Mouse (Mus musculus) T-helper 17 cell (primary cell): ENCODE results near the gene Taf13.

Experiments used
- in situ Hi-C, 2 experiments: fragments of 300-600 bp; cut with MboI, MseI; formaldehyde crosslinking; loops; 1 replicate in 1 of 2; 2 replicates in 1 of 2; pipeline ENCODE4 v1.15.1; 2025; ENCODE audit warnings: high pct_unique_total_duplicates in 2 of 2

Taf13 gene

DNA sequence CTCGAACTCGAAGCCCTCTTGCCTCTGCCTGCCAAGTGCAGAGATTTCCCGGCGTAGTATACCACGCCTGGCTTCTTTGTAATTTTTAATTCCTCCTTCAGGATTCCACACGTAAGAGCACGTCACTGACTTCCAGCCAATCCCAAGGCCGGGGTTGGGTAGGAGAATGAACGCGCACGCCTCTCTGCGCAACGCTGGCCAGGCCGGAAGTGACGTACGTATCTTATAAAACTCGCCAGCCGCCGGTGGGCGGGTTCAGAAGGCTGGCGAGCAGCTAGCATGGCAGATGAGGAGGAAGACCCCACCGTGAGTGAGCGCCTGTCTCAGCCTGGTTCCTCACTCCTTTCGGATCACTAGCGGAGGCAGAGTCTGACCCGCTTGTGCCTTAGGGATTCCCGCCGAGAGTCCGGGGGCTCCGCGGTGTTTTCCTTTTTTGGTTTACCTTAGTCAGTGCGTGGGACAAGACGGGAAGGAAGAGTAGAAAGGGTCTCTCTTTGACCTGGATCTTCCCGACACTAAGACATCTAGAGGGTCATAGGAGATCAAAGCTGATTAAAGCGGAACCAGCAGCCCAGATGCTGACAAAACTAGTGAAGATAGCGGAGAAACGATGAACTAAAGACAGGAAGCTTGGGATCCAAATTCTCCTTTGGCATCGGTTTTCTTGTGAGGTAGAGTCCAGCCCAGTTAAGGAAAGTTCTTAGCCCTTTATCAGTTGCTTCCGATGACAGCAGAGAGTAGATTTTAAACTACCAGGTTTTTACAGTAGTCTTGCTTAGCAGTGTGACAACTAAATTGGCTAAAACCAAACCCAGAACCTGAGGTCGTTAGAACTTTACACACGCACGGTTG, at the start of gene Taf13:
Gene Taf13 (plus strand): TSS at position 256 of the 852 bp plus-strand sequence.
- in situ Hi-C loops: loop anchor here in 1 of 2 experiments (10.0 to 25.0 kb wide), 2 partner anchors 203 to 1509 kb away; no protein-coding TSS in a partner anchor

DNA sequence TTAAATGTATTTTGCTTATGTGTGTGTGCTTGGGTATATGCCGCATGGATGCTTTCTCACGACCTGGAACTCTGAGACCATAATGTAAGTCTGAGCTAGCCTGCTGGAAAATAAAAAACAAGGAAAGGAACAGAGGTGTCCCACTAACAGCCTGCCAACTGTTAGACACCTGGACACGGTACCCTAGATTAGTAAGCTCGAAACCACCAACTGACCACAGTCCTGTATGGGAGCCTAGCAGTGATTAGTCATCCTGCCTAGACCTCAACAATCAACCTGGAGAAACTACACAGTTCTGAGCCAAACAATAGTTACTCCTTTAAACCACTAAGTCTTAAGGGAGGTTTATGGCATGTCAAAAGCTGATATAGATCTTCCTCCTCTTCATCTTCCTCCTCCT, 48.1 kb upstream of the Taf13 start:
- in situ Hi-C loops: no loop called here

DNA sequence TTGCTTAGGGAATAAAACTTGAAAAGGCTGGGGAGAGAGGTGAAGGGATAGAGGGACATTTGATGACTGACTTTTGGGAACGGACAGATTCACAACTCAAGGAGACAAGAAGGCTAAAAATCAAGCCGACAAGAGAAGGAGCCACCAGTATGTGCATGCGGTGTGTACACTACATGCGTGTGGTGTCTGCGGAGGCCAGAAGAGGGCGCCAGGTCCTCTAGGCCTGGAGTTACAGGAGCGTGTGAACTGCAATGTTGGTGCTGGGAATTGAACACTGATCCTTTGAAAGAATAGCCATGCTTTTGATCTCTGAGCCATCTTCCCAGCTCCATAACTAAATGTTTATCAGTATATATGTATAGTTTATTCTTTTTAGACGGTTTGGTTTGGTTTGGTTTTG, 43.0 kb upstream of the Taf13 start:
- in situ Hi-C loops: loop anchor here in 1 of 2 experiments (5.0 kb wide), 1 partner anchor 51 kb away; no protein-coding TSS in a partner anchor

DNA sequence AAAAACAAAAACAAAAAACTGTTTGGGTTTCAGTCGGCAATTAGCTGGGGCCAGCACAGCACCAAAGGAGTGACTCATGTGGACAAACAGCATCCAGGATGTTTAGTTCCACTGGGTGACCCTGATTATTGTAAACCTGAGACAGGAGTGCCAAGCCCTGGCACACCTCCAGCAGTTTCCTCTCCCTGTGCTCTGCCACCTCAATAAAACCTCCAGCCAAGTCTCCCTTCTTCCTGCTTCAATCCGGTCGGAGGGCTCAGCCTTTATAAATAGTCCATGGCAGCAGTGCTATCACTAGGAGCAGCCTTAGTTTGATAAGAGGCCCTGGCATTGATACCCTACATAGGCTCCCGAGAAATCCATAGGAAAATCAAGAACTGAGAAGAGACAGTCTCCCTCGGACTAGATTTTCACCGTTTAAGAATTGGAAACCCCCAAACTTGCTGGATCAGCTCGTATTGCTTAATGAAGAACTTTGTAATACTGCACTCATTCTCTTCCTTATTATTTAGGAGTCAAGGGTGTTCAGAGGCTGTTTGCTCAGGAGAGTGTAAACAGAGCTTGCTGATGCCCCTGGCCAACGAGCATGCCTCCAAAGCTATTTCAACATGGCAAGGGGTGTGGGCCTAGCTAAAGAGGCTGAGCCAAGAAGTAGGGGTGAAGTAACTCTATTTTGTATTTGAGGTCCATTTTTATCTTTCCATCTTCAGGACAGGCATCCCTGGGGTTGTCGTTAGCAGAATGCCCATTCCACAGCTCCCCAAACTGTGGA, 38.2 kb upstream of the Taf13 start:
- in situ Hi-C loops: no loop called here

DNA sequence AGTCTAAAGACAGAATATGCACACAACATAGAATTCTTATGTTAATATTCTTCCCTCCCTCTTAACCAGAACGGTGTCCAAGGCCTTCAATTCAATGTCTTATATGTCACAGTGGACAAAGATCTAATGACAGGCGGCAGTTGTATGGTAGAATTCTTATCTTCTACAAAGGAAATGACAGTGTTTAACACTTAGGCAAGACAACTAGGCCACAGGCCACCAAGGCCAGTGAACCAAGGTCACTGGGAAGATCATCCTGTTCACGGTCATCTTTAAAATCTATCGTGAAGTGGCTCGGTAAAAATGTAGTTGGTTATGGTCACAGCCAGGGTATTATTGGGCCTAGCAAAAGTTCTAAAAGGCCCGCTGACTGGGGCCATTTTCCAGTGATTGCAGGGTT, 37.5 kb upstream of the Taf13 start, which contains the start of gene 1700013F07Rik:
Gene 1700013F07Rik (plus strand): TSS at position 200 of the 400 bp plus-strand sequence.
- in situ Hi-C loops: no loop called here

DNA sequence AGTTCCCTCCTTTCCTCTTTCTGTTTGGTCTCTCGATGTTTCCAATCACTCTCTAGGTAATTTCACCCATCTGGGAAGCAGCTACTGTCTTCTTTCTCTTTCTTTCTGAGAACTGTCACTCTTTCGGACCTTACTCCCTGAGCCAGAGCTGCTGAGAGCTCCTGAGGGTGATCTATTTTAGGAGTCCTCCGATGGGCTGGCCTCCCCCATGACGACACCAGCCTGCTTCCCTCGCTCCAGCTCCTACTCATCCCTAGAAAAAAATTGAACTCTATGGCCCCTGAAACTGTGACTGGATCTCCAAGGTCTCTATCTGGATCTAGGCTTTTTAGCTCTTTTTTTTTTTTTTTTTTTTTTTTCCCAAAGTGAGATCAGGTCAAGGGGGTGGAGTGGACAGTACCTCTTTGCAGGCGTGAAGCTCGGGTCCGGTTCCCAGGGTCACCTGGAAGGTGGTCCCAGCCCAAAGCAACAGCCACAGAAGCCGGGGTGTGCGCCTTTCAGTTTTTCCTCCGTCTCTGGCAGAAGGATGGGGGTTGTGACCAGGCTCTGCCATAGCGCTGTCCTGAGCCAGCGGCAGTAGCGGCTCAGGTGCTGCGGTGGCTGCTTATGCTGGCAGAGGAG, 35.5 kb upstream of the Taf13 start:
- in situ Hi-C loops: no loop called here

DNA sequence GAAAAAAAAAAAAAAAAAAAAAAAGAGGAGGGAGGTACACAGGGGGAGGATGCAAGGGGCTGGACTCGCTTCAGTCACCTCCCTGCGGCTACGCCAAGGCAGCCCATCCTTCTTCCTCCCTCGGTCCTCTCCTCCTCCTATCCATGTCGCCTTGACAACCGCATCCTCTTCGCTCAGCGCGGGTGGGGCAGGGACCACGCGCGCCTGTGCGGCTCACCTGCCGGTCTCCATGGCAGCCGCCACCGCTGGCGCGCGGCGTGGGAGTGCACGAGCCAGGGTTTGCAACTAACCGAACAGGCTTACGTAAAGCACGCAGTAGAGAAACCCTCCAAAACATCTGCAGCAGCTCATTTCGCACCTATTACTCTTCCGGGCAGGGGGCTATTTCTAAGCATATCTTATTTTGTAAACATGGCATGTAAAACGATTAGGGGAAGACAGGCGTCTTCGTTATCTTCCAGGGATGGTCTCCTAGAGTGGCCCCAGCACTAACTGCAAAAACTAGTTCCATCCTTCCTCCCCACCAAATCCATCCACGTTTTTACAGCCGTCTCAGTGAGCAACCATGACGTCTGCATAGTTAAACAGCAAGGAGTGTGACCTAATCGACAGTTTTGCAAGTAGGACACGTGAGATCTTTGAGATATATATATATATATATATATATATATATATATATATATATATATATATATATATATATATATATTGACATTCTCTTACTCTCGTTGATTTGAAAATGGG, 34.8 kb upstream of the Taf13 start, which contains the start of gene 5330417C22Rik:
Gene 5330417C22Rik (minus strand): TSS at position 20 of the 744 bp plus-strand sequence.
- in situ Hi-C loops: no loop called here

DNA sequence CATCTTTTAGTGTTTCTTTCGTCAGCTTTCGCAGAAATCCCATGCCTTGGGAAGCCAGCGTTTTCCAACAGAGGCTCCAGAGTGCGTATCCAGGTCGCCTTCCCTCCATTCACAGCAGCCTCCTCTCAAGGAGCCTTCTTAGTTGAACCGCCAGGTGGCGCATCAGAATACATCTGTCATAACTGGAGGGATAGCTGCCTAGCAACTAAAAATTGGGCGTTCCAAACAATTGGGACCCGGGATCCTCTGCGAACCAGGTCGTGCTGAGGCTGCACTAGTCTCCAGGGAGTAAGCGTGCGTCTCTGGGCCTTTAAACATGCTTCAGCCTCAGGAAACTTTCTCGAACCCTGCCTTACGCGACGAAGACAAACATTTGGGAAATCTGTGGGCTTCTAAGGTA, 34.2 kb upstream of the Taf13 start:
- in situ Hi-C loops: no loop called here

DNA sequence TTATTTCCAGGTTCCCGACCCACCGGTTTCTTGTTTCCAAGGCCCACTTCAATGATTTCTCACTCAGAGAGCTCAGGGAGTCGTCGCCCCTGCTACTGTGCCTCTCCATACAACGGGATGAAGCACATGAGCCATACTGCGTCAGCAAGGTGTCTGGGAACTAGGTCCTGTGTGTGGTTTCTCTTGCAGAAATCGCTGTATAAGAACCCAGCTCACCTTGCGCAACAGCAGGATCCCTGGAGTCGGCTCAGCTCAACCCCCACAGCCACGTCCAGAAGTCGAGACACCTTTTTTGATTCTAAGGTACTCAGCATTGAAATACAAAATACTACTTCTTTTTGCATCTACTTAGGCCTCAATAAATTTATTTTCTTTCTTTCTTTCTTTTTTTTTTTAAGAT, 29.2 kb upstream of the Taf13 start:
- in situ Hi-C loops: no loop called here

DNA sequence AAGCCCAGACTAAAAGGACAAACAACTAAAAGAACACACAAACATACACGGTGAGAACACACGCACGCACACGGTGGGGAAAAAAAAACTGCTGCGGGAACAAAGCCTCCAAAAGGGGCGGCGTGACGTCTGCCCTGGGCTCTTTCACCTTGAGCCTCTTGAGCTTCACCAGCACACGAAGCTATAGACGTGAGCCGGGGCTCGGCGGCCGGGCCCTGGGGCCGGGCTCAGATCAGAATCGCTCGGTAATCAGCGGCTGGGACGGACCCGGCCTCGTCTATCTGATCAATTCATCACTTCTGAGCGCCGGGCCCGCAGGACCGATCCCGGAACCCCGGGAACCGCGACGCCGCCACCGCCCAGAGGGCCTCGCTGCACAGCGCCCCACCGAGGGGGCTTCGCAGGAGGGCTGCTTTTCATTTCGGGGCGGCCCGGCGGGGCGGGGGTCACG, 17.4 kb upstream of the Taf13 start:
- in situ Hi-C loops: loop anchor here in 1 of 2 experiments (25.0 kb wide), 1 partner anchor 1492 kb away; no protein-coding TSS in a partner anchor

DNA sequence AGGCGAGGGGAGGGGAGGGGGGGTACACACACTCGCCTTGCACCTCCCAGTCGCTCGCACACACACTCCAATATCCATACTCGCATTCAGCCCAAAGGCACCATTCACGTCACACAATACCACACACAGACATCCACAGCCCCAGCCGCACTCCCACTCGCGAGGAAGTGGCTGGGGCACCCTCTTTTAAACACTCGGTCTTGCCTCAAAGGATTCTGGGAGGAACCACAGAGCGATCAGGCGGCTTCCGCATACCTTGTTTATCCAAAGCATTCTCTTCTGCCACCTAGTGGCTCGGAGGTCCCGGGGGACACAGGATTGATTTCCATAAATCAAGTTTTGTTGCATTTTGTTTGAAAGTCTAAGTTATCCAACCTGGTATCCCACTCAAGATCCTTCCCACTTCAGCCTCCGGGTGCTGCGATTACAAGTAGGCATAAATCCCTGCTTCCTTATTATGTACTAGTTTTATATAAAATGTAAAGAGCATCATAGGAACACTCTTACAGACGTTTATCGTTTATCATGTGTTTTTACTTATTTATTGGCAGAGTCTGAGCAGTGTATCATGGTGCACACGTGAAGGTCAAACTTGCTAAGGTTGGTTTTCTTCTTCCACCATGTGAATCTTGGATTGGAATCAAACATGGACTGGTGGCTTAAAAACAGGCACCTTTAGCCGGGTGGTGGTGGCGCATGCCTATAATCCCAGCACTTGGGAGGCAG, 16.7 kb upstream of the Taf13 start:
- in situ Hi-C loops: loop anchor here in 1 of 2 experiments (25.0 kb wide), 1 partner anchor 1492 kb away; no protein-coding TSS in a partner anchor

DNA sequence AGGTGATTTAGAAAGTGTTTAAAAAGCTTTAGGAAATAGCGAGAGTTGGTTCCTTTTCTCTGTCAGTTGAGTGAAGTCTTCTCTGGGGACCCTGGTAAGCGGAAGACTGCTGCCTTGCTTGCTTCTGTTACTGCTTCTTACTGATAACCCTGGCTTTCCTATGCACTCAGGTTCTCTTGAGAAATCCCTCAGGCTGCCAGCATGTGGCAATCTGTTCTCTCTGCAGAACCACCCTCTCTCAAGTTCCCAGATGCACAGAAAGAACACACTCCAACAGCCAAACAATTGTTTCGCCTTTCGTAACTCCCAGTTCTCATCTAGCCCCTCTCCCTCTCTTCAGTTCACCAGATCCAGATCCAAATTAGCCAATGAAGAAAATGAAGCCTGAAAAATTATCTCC, 13.6 kb upstream of the Taf13 start:
- in situ Hi-C loops: loop anchor here in 1 of 2 experiments (25.0 kb wide), 1 partner anchor 1496 kb away; no protein-coding TSS in a partner anchor

DNA sequence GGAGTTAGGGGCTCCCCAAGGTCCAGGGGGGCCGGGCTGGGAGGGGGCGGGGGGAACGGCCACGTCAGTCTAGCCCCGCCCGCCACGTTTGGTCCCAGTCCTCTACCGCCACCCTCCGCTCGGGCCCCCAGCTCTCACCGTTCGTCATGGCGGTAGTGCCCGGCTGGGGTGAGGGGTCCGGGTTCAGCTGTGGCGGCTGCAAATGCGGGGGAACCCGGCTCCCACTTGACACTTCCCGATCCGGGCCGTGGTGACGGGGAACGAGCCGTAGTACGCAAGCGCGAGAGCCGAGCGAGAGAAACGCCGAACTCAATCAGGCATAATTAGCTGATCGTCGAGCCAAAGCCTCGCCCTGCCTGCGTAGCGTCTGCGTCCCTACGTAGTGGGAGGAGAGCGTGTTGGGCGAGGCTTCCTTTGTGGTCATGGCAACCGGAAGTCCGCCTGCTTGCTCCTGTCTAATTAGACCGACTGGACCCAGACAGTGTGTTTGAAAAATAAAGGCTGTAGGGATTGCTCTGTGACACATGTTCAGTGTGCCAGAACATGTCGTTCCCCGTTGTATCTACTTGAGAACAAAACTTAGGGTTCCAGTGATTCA, 9.3 kb upstream of the Taf13 start, which contains the start of gene Tmem167b:
Gene Tmem167b (minus strand): TSS at position 334 of the 598 bp plus-strand sequence.
- in situ Hi-C loops: loop anchor here in 1 of 2 experiments (25.0 kb wide), 1 partner anchor 1500 kb away; no protein-coding TSS in a partner anchor

DNA sequence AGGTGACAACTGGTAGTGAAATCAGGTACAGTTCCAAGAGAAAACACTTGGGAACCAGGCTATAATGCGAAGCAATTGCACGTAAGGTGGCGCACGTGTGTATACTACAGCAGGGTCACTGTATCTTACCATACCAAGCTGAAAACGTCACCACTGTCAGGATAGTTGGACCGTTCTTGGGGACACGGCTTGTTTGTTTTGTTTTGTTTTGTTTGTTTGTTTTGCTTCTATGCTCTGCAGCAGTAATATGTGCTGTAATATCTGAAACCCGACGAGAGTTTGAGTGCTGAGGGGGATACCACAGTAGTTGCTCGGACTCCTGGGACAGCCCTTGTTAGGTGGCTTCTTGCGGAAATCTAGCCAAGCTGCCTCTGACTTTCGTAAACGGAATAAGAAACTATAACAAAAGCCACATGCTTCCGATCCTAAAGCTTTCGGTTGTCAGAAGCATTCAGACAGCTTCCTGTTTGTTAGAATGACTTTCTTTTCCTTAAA, 8.7 kb upstream of the Taf13 start:
- in situ Hi-C loops: loop anchor here in 1 of 2 experiments (25.0 kb wide), 1 partner anchor 1501 kb away; no protein-coding TSS in a partner anchor

DNA sequence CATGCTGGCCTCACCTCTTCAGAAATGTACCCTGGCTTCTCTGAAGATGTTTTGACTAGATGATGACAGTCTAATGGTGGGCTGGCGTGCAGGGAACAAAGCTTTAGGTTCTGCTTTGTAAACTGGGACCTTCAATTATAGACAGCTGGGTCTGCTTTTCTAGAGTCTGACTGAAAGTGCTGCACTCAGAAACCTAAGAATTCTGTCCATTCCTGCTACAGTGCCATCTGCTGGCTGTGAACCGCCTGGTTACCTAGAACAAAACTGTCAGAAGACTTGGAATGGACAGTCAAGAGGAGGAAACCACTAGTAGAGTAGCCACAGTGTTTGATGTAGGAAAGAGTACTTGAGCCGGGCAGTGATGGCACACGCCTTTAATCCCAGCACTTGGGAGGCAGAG, 8.2 kb upstream of the Taf13 start:
- in situ Hi-C loops: loop anchor here in 1 of 2 experiments (25.0 kb wide), 1 partner anchor 1501 kb away; no protein-coding TSS in a partner anchor

DNA sequence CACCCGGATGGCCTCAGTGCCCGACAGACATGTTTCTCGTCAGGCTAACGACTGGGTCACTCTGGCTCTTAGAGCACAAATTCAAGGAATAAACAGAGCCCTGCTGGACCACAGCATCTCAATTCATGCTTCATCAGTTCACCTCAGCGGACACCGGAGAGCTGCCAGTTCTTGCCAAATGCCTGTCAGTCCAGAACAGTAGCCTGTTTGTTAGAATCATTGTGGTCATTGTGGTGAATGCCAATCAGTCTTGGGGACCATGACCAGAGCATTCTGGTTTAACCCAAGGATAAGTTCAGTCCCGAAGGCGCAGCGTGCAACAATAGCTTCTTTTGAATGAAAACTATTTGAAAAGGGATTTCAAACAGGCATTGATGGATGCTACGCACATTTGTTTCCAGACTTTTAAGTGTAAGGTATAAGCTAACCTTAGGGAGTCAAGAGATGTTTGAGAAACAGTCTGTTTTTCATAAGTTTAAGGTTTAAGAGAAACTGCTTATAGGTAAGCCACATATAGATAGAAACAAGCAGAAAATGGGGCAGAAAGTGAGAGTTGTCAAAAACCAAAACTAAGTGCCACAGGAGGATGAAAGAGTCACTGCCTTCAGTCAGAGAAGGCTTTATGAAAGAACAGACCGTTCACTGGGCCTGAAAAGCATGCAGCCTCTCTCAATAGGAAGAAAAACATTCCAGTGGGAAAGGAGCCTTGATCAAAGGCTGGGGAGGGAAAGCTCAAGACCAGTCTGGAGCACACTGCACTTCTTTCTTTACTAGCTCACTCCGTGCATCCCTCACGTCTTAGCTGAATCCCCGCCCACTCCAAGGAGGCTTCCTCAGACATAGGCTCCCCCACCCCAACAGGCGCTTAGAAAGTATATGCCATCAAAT, 3.3 kb upstream of the Taf13 start:
- in situ Hi-C loops: loop anchor here in 1 of 2 experiments (25.0 kb wide), 1 partner anchor 1506 kb away; no protein-coding TSS in a partner anchor

DNA sequence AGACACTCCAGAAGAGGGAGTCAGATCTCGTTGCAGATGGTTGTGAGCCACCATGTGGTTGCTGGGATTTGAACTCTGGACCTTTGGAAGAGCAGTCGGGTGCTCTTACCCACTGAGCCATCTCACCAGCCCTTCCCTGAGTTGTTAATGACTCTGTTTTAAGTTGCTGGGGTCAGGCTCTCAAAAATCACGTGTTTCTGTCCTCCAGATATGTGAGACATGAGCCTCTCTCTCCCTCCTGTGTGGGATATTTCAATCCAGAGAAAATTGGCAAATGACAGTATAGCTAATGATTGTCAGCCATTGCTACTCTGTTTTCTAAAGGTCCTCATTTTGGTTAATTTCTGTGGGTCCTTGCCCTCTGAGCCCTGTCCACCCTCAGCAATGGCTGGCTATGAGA, 1.9 kb upstream of the Taf13 start:
- in situ Hi-C loops: loop anchor here in 1 of 2 experiments (10.0 to 25.0 kb wide), 2 partner anchors 205 to 1507 kb away; no protein-coding TSS in a partner anchor

DNA sequence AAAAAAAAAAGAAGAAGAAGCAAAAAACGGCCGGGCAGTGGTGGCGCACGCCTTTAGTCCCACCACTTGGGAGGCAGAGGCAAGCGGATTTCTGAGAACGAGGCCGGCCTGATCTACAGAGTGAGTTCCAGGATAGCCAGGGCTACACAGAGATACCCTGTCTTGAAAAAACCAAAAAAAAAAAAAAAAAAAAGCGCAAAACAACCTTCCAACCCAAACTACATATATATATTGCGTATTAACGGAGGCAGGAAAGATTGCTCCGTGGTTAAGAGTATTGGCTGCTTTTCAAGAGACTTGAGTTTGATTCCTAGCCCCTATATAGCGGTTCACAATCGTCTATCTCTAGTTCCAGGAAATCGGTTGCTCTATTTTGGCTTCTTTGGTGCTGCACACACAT, 685 bp upstream of the Taf13 start:
- in situ Hi-C loops: loop anchor here in 1 of 2 experiments (10.0 to 25.0 kb wide), 2 partner anchors 204 to 1509 kb away; no protein-coding TSS in a partner anchor
